Mouse (Mus musculus) layer of hippocampus, adult 9-10 months (tissue): ENCODE measurements around the gene Usp1.
A peak's percentile ranks its signal among the peaks of the same experiment; 100 is the strongest.
"Not testable (repeated sequence)": the region's sequence is repeated elsewhere in the genome, so short reads cannot be mapped to it uniquely, and the experiment has no call there.

Source experiments
- DNase-seq: peaks from one replicate; pipeline ENCODE4 v3.0.0; 2022; ENCODE audit warnings: low spot score

Usp1 gene

DNA sequence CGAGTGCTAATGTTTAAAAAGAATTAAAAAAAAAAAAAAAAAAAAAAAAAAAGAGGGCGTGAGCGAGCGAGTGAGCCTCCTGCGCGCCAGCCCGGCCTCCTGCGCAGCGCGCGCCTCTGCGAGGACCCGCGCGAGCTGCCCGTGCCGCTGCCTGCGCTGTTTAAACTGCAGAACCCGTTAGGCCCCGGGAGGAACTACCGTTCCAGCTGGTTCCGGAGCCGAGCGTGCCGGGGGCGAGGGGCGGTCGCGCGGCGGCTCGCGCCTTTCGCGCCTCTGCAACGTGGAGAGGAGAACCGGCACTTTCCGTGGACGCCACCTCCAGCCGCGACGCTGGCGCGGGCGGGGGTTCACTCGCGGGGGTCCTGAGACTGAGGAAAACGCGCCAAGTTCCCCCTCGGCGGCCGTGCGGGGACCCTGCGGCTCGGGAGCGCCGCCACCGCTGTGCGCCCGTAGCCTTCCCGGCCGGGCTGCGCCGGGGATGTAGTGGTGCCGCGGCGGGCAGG is at the start of gene Usp1:
Gene Usp1 (plus strand): TSS at position 243 of the 503 bp plus-strand sequence.
- peak; percentile 39 for DNase-seq

DNA sequence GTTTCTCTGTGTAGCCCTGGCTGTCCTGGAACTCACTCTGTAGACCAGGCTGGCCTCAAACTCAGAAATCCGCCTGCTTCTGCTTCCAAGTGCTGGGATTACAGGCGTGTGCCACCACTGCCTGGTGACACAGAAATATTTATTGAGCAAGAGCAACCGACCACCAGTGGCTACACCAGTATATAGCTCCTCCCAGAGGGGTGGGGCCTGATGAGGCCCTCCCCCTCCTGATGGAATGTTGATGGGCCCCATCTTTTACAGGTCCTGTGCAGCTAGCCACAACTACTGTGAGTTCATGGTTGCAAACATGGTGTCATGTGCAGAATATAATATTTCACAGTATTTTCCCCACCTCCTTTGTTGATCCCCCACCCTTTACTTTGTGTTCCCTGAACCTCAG is 40.9 kb upstream of the Usp1 start:
- DNase-seq, result no peak

DNA sequence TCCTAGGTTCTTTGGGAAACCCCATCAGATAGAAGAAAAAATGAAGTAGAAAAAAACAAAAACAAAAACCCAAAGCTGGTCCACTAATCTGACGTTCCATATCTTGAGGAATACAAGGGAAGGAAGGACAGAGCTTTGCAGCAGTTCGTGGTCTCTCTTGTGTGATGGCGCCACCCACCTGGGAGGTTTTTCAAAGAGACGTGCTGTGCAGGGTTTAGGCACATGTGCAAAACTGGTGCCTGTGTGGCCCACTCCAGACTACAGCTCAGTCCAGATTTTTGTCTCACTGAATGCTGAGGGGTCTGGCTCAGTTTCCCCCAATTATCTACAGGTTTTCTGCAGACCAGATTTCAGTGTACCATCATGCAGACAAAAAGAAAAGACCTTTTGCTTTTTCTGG is 37.2 kb upstream of the Usp1 start:
- no peak for DNase-seq

DNA sequence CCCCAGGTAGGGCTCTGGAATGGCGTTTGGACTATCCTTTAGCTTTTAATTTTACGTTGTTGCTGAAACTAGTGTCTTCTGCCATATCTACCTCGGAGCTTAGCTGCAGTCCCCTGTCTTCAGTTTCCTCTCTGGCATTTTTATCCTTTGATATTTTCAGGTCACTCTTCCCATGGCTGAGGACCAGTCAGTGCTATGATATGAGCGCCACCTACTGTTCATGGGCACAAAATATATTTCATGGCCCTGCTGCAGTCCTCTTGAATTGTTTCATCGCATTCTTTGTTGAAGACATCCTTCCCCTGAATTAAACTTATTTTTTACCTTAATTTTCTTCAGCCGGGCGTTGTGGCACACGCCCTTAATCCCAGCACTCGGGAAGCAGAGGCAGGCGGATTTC is 36.5 kb upstream of the Usp1 start:
- peak; percentile 47 for DNase-seq

DNA sequence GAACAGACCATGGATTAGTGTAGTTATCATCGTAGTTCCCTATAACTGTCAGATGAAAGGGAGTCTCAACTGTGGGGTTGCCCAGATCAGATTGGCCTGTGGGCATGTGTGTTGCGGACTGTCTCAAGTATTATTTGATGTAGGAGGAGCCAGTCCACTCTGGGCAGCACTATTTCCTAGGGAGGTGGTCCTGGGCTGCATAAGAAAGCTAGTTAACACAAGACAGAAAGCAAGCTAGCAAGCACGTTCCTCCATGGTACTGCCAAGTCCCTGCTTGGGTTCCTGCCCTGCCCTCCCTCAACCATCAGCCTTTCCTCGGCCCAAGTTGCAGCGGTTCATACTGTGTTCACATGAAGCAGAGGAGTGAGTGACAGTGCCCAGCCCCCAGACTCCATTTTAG is 13.4 kb upstream of the Usp1 start:
- DNase-seq, result no peak

DNA sequence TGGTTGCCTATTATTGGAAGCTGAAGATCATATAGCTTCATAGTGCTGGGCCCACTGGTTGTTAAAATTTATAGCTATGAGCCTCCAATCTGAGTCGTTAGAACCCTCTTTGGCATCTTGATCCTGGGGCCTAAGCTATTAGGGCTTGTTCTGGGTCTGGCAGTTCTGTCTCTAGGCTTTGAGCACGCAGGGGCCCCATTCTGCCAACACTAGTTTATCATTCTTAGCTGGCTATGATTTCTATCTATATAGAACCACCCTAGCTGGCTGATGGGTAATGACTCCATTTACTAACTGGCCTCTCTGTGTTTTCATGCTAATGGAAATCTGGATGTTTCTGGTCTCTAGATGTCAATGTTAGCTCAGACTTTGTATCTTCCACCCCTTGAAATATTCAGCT is 5.9 kb upstream of the Usp1 start:
- no peak for DNase-seq

DNA sequence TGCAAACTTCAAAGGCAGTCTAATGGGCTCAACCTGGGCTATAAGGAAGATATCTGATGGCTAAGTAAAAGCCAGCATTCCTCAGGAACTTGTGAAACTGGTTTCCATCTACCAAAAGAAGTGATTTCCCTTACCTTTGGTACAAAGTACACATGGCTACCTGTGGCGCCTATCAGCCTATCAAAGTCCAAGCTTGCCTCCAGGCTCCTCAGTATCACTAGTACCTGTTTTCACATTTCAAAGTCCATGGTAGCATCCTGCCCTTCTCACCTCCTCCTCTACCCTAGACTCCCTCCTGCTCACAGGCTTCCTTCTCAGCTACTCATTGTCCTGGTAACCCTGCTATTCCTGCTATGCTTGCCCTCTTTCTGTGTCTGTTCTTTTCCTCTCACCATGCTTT is 5.4 kb upstream of the Usp1 start:
- no peak for DNase-seq

DNA sequence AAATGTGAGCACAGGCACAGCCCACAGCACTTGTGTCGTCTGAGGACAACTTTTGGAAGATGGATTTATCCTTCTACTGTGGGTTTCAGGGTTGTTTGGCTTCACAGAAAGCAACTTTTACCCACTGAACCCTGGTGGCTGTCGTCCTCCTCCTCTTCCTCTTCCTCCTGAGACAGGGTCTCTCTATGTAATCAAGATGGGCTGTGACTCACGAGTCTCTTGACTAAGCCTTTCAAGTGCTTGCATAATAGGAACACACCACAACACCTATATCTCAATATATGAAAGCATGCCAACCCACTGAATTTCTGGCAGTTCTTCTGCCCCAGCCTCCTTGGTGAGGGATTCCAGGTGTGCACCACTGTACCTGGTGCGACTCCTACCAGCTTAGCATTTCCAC is 2.7 kb upstream of the Usp1 start:
- no peak for DNase-seq

DNA sequence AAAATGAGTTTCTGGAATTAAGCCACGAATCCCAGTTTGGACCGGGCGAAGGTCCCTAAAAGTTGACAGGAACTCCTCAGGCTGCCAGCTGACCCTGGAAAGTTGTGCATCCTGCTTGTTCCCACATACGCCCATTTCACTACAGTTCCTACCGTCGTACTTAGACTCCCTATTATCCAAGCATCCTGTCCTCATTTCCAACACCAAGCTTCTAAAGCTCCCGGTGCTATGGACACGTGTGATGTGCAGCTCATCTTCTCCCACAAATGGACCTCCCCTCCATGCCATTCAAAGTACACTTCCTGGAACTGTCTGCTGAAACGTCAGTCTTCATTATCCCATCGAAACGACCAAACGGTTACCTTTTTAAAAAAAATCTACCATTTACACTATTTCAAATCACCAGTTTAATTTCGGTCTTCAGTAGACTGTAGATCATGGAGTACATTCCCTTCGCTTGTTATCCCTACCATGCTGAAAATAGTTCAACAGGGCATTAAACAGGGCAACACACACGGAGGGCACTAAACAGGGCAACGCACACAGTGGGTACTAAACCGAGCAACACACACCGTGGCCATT is 1.5 kb upstream of the Usp1 start:
- DNase-seq, result no peak

DNA sequence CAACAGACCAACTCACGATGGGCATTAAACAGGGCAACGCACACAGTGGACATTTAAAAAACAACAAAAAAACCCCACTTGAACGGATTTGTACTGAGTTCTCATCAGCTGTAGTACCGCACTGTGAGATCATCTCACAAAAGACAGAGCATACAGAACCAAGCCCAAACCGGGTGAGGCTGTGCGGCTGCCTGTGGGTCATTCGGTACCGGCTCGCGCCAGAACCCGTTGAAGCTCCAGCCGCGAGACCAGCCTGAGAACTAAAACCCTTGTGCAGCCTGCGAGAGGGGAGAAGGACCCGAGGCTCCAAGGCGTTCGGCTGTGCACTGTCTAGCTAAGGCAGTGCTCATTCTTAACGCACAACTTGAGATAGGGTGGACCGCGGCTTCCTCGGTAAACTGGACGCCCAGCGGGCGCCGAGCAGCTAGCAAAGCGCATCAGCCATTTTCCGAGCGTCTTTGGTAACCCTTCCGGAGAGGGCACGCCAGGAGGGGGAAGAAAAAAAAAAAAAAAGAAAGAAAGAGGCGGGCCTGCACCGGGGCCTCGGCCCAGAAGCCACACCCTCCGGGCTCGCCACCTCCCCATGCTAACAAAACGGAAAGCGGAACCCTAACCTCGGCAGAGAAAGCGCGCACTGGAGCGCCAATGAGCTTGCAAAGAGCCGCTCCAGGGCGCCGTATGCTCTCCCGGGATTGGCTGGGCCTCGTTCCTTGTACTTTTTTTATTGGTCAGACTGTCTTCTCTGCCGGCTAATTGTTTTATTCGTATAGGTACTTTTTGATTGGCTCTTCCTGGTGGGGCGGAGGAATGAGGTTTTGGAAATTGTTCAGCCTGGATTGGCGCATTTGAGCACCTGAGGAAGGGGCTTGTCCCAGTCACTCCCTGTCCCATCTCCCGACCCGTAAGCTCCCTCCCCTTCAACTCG is 705 bp upstream of the Usp1 start:
- peak; percentile 94 for DNase-seq

DNA sequence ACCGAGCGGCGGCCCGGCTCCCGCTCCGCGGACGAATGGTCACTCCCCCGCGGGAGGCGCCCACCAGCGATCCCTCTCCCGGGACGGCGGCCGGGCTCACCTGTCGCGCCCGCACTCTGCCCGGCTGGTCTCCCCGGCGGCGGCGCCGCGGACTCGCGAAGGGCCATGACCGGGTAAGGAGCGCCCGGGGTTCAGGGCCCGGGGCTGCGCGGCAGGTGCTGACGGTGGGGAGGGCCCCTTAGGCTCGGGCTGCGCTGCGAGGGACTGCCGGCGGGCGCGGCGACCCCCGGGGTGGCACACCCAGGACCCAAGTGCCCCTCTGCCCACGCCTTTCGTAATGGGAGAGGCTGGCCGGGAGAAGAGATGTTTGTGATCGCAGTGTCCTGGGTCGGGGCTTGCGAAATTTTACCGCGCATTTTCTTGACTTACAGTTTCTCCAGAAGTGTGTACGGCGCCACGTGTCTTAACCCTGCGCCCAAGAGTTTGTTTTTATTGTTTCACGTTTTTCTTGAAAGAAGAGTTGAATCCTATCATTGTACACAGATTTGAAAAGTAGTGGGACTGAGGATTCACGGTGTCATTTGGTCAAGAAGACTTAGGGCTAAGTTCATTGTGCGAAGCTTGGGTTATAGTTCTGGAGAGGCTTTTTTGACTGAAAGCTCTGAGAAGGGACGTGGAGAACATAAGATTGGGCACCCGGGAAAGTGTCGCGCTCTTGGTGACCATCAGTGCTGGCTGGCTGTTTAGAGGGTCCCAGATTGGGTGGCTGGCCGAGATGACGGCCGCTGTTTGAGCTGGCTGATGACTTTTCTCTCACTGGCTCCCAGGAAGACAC is 678 bp downstream of the Usp1 start:
- no peak for DNase-seq

DNA sequence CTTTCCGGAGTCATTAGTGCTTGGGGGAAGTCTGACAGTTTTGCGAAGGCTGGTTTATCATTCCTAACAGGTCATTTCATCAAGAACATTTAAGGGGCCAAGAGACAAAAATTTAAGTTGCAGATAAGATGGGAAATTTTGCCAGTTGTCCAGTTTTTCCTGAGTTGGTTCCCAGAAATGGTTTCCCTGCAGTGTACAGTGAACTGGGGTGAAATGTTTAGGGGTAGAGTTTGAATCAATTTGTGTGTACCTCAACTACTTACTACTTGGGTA is 1.2 kb downstream of the Usp1 start:
- DNase-seq, result no peak

DNA sequence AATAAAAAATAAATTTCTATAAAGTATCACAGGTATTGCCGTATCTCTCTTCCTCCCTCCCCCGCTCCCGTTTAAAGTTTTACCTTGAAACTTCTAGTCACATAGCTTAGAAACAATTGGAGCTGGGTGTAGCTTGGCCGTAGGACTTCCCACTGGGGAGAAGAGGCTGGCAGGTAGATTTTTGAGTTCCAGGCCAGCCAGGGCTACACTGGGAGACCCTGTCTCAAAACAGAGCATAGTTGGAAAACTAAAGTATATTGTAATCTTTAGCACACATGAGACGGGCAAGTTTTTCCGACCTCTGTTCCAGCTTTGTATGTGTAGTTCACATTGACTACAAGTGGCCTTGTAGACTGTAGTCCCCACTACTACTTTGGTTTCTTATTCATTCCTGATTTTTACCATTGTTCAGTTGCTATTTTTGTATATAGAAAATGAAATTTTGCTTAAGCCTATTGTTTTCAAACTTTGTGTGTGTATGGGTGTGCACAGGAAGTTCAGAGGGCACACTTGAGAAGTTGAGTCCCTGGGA is 1.7 kb downstream of the Usp1 start:
- DNase-seq, result no peak

DNA sequence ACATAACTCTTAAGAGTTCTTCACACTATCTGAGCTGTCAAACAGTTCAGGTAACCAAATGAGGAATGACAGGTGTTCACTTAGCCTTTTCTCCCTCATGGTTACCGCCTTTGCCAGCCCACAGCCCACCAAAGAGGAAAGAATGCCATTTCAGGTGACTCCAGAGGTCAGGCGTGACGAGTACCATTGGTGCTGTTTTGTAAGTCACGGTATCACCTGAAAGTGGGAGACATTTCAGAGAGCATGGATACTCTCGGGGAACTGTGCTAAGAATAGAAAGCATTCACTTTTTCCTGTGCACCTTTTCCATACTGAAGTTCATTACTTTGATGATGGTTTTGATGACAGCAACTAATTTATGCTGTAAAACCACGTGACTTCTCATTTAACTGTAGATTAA is 12.4 kb downstream of the Usp1 start:
- DNase-seq, result no peak

DNA sequence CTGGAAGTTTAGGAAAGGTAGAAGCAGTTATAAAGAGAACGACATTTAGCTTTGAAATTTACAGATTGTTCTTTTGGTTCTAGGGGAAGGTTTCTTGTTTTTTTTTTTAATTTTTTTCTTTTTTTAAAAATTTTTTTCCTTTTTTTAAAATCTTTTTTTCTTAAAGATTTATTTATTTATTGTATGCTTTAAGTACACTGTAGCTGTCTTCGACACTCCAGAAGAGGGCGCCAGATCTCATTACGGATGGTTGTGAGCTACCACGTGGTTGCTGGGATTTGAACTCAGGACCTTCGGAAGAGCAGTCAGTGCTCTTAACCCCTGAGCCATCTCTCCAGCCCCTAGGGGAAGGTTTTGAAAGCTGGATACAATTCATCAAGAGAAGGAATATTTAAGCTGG is 14.6 kb downstream of the Usp1 start:
- not testable (repeated sequence) for DNase-seq

DNA sequence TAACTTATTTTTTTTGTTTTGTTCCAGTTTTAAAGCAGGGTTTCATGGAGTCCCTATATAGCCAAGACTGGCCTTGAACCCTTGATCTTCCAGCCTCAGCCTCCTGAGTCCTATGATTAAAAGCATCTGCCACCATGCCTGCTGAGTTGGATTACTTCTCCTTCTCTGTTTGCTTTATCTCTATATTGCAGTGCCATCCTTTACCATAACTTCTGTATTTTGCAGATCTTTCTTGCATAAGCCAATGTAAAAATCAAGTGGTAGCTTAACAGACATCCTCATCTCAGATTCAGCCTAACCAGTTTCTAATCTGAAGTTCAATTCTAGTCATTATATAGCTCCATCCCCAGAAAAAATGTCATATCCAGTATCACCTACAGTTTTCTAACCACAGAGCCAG is 27.0 kb downstream of the Usp1 start:
- no peak for DNase-seq

DNA sequence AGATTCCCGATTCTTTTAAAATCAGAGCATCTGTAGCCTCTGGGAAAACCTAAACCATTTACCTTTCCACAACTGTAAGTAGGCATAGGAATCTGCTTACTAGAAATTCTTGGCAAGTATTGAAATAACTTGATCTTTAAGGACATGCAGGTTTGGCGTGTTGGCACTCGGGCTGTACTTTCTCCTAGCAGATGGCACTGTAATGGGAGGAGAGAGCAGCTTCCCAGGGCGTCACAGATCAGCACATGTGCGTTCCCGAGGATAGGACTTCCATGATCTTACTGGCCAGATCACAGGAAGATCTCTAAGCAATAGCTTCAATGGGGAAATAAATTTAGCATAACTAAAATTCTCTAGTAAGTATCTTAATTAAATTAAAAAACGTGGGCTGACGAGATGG is 32.4 kb downstream of the Usp1 start:
- no peak for DNase-seq

DNA sequence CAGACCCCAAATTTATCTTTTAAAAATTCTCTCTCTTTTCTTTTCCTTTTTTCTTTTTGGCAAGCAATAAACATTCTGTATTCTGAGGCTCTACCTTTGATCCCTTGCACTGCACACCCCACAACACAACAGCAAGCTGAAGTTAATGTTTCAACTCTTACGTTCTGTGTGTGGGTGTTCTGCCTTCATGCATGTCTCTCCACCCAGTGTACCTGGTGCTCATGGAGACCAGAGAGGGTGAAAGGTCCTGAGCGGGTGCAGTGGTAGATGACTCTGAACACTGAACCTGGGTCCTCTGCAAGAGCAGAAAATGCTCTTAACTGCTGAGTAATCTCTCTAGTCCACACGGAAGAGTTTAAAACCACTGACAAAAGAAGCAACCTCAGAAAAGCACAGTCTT is 36.6 kb downstream of the Usp1 start:
- DNase-seq, result no peak

DNA sequence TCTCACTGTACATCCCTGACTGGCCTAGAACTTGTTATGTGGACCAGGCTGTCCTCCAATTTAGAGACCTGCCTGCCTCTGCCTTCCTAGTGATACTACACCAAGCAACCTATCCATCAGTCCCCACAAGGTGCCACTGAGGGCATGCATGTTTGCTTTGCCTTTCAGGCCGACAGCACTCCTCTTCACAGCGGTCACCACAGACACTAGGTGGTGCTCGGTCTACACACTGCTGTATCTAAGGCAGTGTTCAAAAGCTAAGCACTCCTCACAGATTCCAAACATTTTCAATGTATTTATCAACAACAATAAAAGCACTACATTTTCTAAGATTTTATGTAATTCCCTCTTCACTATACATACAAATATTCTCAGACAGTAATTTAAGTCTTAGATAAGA is 46.3 kb downstream of the Usp1 start:
- DNase-seq, result no peak

DNA sequence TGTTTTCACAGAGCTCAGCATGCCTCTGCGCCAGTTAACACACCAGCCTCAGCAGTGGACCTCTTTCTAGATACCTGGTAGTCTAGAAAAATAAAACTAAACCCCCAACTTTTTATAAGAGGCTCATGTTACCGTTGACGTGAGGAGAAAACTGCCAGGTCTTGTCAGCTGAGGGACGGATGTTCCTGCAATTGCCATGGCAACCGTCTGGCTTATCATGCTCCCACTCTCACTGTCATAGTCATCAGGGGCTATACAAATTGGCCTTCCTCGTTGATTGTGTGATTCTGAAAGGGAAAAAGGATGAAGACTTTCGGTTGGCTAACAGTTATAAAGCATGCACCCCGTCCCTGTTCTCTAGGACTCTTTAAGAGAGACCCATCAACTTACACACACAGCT is 52.1 kb downstream of the Usp1 start:
- peak; percentile 16 for DNase-seq

DNA sequence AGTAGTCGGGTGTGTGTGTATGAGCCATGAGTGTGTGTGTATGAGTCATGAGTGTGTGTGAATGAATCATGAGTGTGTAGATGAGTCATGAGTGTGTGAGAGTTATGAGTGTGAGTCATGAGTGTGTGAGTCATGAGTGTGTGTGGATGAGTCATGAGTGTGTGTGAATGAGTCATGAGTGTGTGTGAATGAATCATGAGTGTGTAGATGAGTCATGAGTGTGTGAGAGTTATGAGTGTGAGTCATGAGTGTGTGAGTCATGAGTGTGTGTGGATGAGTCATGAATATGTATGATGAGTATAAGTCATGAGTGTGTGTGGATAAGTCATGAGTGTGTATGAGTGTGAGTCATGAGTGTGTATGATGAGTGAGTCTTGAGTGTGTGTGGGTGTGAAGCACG is 54.7 kb downstream of the Usp1 start:
- DNase-seq, result not testable (repeated sequence)

DNA sequence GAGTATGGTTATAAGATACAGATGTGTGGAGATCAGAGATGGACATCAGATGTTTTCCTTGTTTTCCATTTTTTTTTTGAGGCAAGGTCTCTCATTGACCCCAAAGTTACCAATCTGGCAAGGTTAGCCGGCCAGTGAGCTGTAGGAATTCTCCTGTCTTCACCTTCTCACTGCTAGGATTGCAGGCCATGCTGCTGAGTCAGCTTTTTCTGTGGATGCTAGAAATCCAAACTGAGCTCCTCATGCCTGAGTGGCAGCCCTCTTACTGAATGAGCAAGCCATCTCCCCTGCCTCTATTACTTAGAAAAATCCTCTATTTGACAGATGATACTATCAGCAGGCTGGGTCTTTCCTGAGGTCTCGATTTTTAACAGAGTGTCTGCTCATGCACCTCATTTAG is 55.1 kb downstream of the Usp1 start:
- no peak for DNase-seq

DNA sequence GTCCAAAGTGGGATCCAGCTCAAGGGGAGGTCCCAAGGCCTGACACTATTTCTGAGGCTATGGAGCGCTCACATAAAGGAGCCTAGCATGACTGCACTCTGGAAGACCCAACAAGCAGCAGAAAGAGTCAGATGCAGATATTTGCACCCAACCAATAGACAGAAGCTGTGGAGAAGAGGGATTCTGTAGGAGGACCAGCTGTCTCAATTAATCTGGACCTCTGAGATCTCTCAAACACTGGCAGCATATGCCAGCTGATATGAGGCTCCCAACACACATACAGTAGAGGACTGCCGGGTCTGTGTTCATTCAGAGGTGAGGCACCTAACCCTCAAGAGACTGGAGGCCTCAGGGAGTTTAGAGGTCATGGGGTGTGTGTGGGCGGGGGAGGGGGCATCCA is 56.4 kb downstream of the Usp1 start:
- peak; percentile 12 for DNase-seq
